Mouse (Mus musculus) G1E (cell line): ENCODE results near the gene Eps15l1.

Source experiments
- CTCF ChIP-seq: IDR thresholded peaks from 2 replicates; pipeline ENCODE4 v1.5.1; 2012; ENCODE audit warnings: low read depth, low read length, inconsistent platforms, mixed read lengths
- GATA1 ChIP-seq: IDR thresholded peaks from 2 replicates; pipeline ENCODE4 v1.6.1; 2012; ENCODE audit warnings: borderline replicate concordance, low read length, inconsistent platforms, mixed read lengths
- GATA2 ChIP-seq: IDR thresholded peaks from 2 replicates; pipeline ENCODE4 v1.6.1; 2012; ENCODE audit warnings: low read depth, low read length, inconsistent platforms, borderline replicate concordance
- POLR2AphosphoS5 ChIP-seq: IDR thresholded peaks from 2 replicates; pipeline ENCODE4 v1.6.1; 2012; ENCODE audit warnings: low read depth, low read length, inconsistent platforms; ENCODE audit not compliant: insufficient replicate concordance
- TAL1 ChIP-seq: conservative IDR thresholded peaks from 2 replicates; pipeline ENCODE4 v1.6.1; 2012; ENCODE audit warnings: low read depth, low read length, inconsistent platforms, mixed read lengths

- TF ChIP-seq CTCF (peak; percentile 89), TAL1 (no peak), GATA1 (no peak), POLR2AphosphoS5 (no peak), GATA2 (no peak)
Measured at GRCm38 (mm10) chr8:72365826-72366225, 55.4 kb downstream of the Eps15l1 start.
